Mouse (Mus musculus): Measurements from ENCODE around the gene Ryr3. TPM values are rescaled to one million over a fixed set of nuclear protein-coding genes. Genes with fewer than 3 reads are reported as not detected.

The Ryr3 gene
- 0.49 and 0.74 TPM in 2 replicates for total RNA-seq (2021)
- long read RNA-seq, experiment 1: 0 reads
- long read RNA-seq, experiment 2, partial matches to known transcripts: 1 of 1 reads
- long read RNA-seq, experiment 2, other reads (novel, unspliced or antisense): 0 of 1 reads

GRCm38 (mm10) chr2:113216746-113217461 is at the start of gene Ryr3:
Gene Ryr3, minus strand, starts transcription at chr2:113217096.
- DNase-seq: peak; percentile 10

GRCm38 (mm10) chr2:113238871-113239270 is 22.0 kb upstream of the Ryr3 start:
- no peak for DNase-seq

GRCm38 (mm10) chr2:113236993-113237392 is 20.1 kb upstream of the Ryr3 start:
- DNase-seq: no peak

GRCm38 (mm10) chr2:113234559-113234958 is 17.7 kb upstream of the Ryr3 start:
- DNase-seq: peak; percentile 19

GRCm38 (mm10) chr2:113233356-113233755 is 16.5 kb upstream of the Ryr3 start:
- no peak for DNase-seq

GRCm38 (mm10) chr2:113216105-113216745 is 671 bp downstream of the Ryr3 start:
- DNase-seq: no peak

GRCm38 (mm10) chr2:113210023-113210422 is 6.9 kb downstream of the Ryr3 start:
- DNase-seq: no peak

- no peak for DNase-seq
Measured at GRCm38 (mm10) chr2:113209263-113209662, 7.6 kb downstream of the Ryr3 start.

- no peak for DNase-seq
Measured at GRCm38 (mm10) chr2:113202857-113203256, 14.0 kb downstream of the Ryr3 start.

GRCm38 (mm10) chr2:113199030-113199679 is 17.7 kb downstream of the Ryr3 start:
- no peak for DNase-seq

- no peak for DNase-seq
Measured at GRCm38 (mm10) chr2:113187158-113187557, 29.7 kb downstream of the Ryr3 start.

- no peak for DNase-seq
Measured at GRCm38 (mm10) chr2:113181701-113182100, 35.2 kb downstream of the Ryr3 start.

- no peak for DNase-seq
Measured at GRCm38 (mm10) chr2:113178047-113178446, 38.8 kb downstream of the Ryr3 start.

GRCm38 (mm10) chr2:113176337-113176736 is 40.6 kb downstream of the Ryr3 start:
- DNase-seq: no peak

GRCm38 (mm10) chr2:113168096-113168495 is 48.8 kb downstream of the Ryr3 start:
- DNase-seq: no peak

GRCm38 (mm10) chr2:113161494-113161893 is 55.4 kb downstream of the Ryr3 start:
- no peak for DNase-seq

GRCm38 (mm10) chr2:113137766-113138165 is 79.1 kb downstream of the Ryr3 start:
- DNase-seq: no peak

GRCm38 (mm10) chr2:113123476-113123875 is 93.4 kb downstream of the Ryr3 start:
- no peak for DNase-seq

- no peak for DNase-seq
Measured at GRCm38 (mm10) chr2:113119080-113119479, 97.8 kb downstream of the Ryr3 start.

- DNase-seq: no peak
Measured at GRCm38 (mm10) chr2:113116788-113117187, 100.1 kb downstream of the Ryr3 start.

GRCm38 (mm10) chr2:113115897-113116283 is 101.0 kb downstream of the Ryr3 start:
- DNase-seq: no peak

- DNase-seq: no peak
Measured at GRCm38 (mm10) chr2:113115248-113115896, 101.5 kb downstream of the Ryr3 start.

- no peak for DNase-seq
Measured at GRCm38 (mm10) chr2:113104609-113105008, 112.3 kb downstream of the Ryr3 start.

Data from adrenal gland, postnatal 14 days (tissue).